Mouse (Mus musculus) retina, adult 2 months (tissue): Measurements from ENCODE around the gene Slc36a4.
A peak's percentile ranks its signal among the peaks of the same experiment; 100 is the strongest.

ENCODE experiments used
- DNase-seq: peaks from one replicate; pipeline ENCODE4 v3.0.0-alpha.2; 2012; ENCODE audit warnings: low read depth, low spot score

The Slc36a4 gene

DNA sequence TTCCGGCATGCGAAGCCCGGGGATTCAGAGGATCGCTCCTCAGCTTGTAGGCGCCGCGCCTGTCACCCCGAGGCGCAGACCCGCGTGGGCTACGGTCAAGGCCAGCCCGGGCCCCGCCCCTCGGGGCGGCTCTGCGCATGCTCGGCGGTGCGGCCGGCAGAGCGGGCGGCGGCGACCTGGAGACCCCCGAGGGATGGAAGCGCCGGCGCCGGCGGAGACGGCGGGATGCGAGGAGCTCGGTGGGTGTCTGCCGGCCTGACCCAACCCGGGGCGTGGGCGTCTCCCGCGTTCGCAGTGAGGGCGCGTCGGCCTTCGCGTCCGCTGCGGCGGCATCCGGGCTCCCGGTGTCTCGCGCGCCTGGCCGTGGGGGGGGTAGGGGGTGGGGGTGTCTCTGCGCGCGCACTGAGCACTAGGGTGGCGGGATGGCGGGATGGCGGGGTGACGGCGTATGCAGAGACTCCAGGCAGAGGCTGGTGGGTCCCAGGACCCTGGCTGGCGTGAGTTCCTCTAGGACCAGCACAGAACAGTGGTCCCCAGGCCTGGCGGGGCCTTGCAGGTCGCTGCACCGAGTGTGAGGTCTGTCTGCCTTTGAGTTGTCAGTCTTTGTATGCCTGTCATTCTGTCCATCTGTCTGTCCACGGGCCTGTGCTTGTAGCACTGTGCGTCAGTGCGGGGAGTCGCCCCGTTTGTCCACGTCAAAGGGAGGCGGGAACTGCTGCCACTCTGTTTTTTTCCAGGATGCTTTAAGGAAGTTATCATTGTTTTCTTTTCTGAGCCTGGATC is at the start of gene Slc36a4:
Slc36a4 (plus strand) TSS at position 140 of the 783 bp plus-strand sequence.
- peak; percentile 41 for DNase-seq

DNA sequence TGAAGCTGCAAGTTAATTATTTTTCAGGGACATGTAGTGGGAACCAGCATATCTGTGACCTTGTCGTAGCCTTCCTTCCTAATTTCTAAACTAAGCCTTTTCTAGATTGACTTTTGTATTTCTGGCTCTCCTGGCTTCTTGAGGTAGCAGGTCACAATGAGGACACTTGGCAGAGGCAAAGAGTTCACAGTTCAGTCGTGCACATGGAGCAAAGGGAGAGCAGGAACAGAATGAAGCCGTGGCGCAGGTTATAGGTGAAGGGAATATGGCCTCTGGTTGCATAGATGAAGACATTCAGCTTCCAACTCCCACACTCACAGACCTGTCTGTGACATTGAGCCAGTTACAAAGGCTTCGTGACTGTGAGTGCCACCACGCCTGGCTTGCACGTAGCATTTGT is 44.9 kb upstream of the Slc36a4 start:
- DNase-seq = no peak

- DNase-seq = no peak
Measured at GRCm38 (mm10) chr9:15669452-15669851, 40.1 kb upstream of the Slc36a4 start.

DNA sequence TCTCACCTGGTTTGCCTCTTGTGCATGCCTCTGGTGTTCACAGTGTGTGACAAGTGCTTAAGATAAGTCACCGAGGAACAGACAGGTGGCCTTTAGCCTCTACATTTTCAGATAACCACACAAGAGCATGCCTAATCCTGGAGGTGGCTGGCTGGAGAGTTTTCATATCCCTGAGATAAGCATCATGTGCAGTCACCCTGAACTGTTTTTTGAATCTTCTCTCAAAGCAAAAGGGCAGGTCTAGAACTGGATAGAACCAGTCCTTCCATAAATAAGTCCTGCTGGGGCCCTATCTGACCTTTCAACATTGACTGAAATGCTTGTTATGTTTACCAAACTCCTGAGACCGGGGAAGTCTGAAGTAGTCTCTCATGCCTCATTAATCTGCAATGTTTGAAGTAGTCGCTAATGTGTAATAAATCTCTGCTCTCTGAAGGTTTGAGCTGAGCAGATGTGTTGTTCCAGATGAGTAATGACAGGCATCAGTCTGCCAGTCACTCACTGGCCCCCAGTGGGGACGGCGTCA is 39.5 kb upstream of the Slc36a4 start:
- no peak for DNase-seq

- no peak for DNase-seq
Measured at GRCm38 (mm10) chr9:15672251-15672650, 37.3 kb upstream of the Slc36a4 start.

- peak; percentile 15 for DNase-seq
Measured at GRCm38 (mm10) chr9:15681855-15682466, 27.6 kb upstream of the Slc36a4 start.

DNA sequence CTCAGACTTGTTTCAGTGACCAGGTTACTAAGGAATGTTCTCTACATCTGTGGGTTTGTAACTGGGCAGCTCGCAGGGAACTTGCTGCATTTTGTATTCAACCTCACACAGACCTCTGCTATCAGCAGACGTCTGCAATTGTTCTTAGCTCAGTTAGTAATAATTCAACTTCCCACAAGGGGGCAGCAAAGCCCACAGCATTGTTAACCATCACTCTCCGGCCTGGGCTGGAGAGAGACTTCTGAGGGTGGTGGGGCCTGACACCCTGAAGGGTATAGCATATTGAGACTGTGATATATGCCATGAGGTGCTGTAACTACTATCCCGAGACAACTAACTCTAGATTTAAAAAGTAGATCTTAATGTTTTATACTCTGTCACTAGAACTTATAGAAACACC is 24.3 kb upstream of the Slc36a4 start:
- DNase-seq = peak; percentile 30

- no peak for DNase-seq
Measured at GRCm38 (mm10) chr9:15687358-15687757, 22.2 kb upstream of the Slc36a4 start.

- DNase-seq = no peak
Measured at GRCm38 (mm10) chr9:15693847-15694246, 15.7 kb upstream of the Slc36a4 start.

- no peak for DNase-seq
Measured at GRCm38 (mm10) chr9:15694989-15695388, 14.5 kb upstream of the Slc36a4 start.

DNA sequence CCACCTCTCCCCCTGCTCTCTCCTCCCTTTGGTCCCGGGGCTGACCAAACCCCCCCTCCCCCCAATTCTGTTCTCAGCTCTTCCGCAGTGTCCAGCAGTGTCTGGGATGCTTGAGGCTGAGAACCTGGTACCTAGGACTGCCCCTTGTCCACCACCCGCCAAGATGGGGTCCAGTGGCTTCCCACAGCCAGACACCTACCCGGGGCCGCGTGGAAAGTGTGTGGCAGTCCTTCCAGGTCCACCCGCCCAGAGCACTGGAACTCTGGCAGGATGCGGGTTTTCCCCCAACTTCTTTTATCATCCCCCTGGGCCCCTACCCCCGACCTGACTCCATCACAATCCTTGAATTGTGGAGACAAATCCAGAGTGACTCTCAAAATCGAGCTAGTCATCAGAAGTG is 3.8 kb upstream of the Slc36a4 start:
- no peak for DNase-seq

- DNase-seq = no peak
Measured at GRCm38 (mm10) chr9:15708979-15709598, 449 bp upstream of the Slc36a4 start.

- no peak for DNase-seq
Measured at GRCm38 (mm10) chr9:15710821-15711565, 1.5 kb downstream of the Slc36a4 start.

GRCm38 (mm10) chr9:15711676-15712075 is 2.1 kb downstream of the Slc36a4 start:
- DNase-seq = no peak

DNA sequence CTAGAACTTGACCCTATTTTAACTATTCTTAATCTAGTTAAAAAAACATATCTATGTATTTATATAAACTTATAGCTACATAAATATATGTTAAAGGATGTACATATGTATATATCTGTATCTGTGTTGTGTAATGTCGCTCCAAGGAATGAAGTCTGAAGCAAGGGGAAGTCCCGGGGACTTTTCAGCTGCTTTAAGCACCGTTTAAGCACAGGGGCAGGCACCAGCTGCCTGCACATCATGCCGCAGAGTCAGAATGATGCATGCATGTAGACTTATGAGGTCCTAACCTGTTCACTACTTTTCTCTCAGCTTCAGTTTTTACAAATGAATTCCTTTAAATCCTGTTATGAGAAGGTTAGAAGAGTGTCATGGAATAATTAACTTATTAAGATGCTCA is 5.3 kb downstream of the Slc36a4 start:
- no peak for DNase-seq

DNA sequence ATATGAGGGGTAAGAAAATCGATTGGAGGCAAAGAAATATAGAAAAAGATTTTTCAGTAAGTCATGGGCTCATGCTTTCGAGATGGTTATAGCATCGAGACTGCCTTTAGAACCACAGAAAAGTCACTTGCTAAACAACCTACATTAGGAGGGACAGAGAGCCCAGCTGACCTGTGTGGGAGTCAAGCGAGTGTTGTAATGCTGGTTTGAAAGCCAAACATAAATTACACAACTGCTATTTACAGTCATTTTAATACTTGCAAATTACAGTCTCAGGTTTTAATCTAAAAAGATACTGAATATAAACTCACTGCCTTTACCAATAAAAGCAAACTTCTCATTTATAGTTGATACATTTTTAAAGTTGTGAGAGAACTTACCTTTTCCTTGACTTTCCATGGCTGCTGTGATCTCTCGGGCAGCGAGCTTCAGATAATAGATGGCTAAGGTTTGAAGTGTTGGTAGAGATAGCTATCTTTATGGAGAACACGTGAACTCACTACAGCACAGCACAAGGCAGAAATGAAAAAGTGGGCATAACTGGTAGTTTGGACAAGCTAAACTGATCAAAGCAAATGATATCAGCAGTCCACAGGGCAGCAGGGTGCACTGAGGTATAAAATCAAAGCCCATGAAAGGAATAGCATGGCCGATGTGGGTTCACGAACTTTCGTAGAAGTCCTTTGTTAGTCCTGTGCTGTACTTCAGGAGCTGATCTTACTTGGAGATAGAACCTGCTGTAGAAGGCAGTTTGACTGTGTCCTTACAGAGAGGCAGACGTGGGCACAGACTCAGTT is 5.9 kb downstream of the Slc36a4 start:
- DNase-seq = no peak

DNA sequence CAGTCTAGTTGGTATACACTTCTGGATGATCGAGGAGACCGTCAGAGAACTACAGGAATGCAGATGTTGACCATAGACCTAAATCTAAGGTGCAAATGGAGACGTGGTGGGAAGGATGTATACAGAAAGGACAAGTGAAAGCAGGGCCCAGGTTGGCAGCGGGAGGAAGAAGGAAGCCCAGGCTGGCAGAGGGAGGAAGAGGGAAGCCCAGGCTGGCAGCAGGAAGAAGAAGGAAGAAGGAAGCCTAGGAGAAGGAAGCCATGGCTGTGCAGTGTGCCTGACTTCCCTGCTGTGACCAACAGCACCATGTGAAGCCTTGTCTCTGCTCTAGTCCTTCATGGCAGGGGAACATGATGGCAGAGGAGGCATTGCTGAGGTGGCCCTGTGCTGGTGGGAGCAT is 7.8 kb downstream of the Slc36a4 start:
- no peak for DNase-seq

- no peak for DNase-seq
Measured at GRCm38 (mm10) chr9:15718295-15718694, 8.8 kb downstream of the Slc36a4 start.

GRCm38 (mm10) chr9:15719594-15719993 is 10.1 kb downstream of the Slc36a4 start:
- DNase-seq = no peak

DNA sequence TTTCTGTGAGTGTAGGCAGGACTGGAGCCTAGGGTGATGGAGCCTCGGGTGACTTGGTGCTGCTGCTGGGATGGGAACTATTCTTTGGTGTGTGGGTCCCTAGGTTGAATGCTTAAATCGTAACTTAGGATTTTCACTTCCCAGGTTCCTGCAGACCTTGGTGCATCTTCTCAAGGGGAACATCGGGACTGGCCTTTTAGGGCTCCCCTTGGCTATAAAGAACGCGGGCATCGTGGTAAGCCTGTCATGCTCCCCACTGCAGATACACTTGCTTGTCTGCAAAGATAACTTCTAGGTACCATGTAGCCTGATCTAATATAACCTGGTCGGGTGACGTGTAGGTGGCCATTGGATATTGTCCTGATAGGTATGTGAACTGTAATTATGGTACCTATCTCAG is 11.0 kb downstream of the Slc36a4 start:
- no peak for DNase-seq

- no peak for DNase-seq
Measured at GRCm38 (mm10) chr9:15721226-15721833, 11.8 kb downstream of the Slc36a4 start.
